Mouse (Mus musculus) G1E (cell line): ENCODE data around the gene Ppp2r5b.

Source experiments
- CTCF ChIP-seq: IDR thresholded peaks from 2 replicates; pipeline ENCODE4 v1.5.1; 2012; ENCODE audit warnings: low read depth, low read length, inconsistent platforms, mixed read lengths
- GATA1 ChIP-seq: IDR thresholded peaks from 2 replicates; pipeline ENCODE4 v1.6.1; 2012; ENCODE audit warnings: borderline replicate concordance, low read length, inconsistent platforms, mixed read lengths
- POLR2AphosphoS5 ChIP-seq: IDR thresholded peaks from 2 replicates; pipeline ENCODE4 v1.6.1; 2012; ENCODE audit warnings: low read depth, low read length, inconsistent platforms; ENCODE audit not compliant: insufficient replicate concordance
- TAL1 ChIP-seq: conservative IDR thresholded peaks from 2 replicates; pipeline ENCODE4 v1.6.1; 2012; ENCODE audit warnings: low read depth, low read length, inconsistent platforms, mixed read lengths

GRCm38 (mm10) chr19:6227864-6228263, 7.8 kb downstream of the Ppp2r5b start:
- TF ChIP-seq CTCF = no peak
- no peak for TF ChIP-seq GATA1
- TF ChIP-seq TAL1 = no peak
- no peak for TF ChIP-seq POLR2AphosphoS5
